Mouse (Mus musculus) lung, postnatal 10 days (tissue): ENCODE data around the gene Asphd2.
"Not testable (repeated sequence)": the region's sequence is repeated elsewhere in the genome, so short reads cannot be mapped to it uniquely, and the experiment has no call there.

Experiments
- DNase-seq: peaks from one replicate; pipeline ENCODE4 v3.0.0; 2021

Gene Asphd2

DNA sequence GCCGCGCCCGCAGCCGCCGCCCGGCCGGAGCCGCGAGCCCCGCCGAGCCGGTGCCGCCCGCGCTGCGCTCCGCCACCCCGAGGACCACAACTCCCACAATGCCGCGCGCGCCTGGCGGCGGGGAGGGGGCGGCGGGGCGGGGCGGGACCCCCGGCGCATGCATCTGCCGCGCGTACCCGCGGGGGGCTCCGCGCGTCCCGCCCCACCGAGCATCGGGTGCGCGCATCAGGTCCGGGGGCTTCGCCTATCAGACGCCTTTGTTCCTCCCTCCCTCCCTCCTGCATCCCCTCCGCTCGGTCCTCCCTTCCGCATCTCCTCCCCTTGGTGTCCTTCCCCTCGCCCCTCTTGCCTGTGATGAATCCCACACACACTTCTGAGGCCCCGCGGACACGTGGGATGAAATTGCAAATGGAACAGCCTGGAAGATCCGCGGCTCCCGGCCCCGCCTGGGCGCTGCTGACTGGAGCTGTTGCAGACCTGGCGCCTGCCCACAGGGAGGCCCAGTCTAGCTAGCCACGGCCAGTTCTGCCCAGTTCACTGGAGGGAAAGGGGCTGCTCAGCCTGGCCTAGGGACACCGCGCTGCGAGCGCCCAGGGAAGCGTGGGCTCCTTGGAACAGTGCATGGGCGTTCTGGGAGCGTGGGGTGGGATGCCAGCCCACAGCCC, at the start of gene Asphd2:
Gene Asphd2, minus strand, starts transcription at position 88 of the 665 bp plus-strand sequence.
- peak; percentile 56 for DNase-seq

- no peak for DNase-seq
Measured at GRCm38 (mm10) chr5:112438535-112438934, 43.9 kb upstream of the Asphd2 start.

DNA sequence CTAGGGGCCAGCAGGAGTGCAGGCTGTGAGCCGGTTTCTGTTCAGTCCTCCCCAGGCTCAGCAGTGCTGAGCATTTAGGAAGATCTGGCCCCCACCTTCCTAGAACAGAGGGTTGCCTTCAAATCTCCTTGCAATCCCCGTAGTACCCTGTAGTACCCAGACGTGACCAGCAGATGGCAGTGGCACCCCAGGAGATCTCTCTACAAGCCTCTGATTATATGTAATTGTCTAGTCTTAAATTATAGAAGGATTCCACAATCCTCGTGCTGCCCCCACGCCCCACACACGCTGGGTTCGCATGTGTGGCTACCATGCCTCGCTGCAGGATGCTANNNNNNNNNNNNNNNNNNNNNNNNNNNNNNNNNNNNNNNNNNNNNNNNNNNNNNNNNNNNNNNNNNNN, 38.3 kb upstream of the Asphd2 start:
- DNase-seq: peak; percentile 81

DNA sequence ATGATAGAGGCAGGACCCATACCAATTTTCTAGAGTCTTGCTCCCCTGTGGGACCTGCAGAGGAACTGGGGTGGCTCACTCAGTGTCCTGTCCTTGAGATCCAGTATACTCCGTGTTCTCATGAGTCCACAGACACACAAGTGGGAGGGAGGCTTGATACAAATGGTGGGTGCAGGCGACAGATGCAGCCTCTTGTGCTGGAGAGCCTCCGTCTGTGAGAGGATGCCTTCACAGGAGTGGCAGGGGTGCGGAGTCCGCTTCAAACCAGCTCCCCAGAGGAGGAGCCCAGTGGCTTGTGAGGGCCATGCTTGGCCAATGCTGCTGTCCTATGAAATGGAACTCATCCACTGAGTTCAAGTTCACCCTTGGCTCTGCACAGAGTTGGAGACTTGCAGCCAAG, 37.4 kb upstream of the Asphd2 start:
- no peak for DNase-seq

GRCm38 (mm10) chr5:112431120-112431775, 36.6 kb upstream of the Asphd2 start:
- DNase-seq: no peak

DNA sequence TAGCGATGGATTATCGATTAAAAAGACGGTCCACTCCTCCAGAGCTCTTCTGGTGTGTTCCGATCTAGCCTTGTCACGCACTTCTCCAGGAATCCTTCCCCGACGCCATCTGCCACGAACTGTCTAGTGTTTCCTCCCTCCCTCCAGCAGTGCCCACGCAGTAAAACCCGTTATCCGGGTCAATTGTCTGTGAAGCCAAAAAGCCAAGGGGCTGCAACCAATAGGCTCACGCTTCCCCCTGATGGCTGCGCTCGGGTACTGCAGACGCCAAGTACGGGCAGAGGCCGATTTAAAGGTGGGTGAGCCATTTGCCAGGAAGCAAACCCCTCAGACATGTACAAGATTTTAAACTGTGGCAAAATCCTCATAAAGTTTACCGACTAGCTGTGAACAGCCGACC, 34.3 kb upstream of the Asphd2 start:
- DNase-seq: peak; percentile 83

DNA sequence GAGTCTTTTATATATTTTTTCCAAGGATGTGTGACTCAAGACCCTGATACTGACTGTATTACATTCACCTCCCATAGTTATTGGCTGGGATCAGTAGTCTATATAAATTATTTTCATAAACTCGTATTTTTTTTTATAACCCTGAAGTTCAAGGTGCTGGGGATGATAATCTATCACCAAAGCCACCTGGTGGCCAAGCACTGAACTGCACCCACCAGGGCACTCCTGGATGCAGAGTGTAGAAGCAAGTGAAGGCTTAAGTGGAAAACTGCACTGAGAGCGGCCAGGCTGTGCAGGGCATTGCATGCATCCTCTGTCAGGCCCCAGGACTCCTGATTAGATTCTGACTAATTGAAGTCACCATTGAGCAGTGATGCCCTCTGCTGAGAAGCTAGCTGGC, 32.6 kb upstream of the Asphd2 start:
- DNase-seq: peak; percentile 68

DNA sequence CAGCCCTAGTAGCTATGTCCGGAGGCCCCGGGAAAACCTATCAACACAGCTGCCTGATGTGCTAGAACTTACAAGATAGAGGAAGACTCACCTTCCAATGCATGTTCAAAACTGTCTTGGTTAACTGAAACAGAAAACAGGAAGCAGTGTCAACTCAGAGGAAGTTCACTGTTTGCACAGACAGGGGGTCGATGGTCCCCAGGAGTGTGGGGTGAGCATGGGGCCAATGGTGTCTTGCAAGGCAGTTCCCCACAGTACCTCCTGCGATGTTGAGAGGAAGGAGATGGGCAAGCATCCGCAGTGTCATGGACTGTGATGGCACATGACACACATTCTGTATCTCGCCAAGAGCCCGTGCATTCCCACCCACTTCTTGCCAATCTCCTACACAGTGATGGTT, 32.0 kb upstream of the Asphd2 start:
- DNase-seq: no peak

DNA sequence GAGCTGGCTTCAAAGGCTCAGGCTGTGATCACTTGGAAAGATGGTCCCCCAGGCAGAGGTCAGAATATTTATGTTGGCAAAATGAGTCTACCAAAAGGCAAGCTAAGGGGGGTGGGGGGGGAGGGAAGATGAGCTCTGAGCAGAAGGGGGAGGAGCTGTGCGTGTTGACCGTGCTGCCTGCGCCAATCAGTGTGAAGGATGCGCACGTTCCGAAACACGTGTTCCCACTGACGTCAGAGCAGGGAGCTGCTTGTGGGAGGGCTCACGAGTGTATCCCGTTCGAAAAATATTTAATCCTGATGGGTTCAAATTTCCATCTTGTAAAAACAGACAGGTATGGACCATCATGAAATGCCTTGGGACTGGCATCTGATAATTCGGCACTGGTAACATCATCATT, 24.9 kb upstream of the Asphd2 start:
- DNase-seq: no peak

- no peak for DNase-seq
Measured at GRCm38 (mm10) chr5:112418023-112418422, 23.4 kb upstream of the Asphd2 start.

GRCm38 (mm10) chr5:112416673-112417072, 22.0 kb upstream of the Asphd2 start:
- DNase-seq: no peak

- DNase-seq: not testable (repeated sequence)
Measured at GRCm38 (mm10) chr5:112412781-112413180, 18.1 kb upstream of the Asphd2 start.

GRCm38 (mm10) chr5:112411514-112412335, 17.1 kb upstream of the Asphd2 start:
- DNase-seq: no peak

DNA sequence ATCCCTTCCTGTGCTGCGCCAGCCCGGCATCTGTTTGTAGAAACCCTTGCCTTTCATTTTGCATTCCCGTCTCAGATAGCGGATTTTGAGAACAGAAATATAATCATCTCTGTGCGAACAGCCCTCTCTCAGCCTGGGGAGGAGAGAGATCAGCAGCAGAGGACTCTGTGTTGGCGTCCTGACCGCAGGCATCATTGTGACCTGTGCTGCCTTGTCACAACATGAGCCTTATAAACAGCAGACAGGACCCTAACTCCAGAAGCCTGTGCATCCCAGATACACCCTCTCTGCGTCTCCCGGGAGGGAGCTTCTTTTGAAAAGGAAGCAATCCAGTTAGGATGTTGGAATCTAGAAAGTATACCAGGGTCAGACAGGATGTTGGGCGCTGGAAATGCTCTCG, 16.4 kb upstream of the Asphd2 start:
- DNase-seq: no peak

DNA sequence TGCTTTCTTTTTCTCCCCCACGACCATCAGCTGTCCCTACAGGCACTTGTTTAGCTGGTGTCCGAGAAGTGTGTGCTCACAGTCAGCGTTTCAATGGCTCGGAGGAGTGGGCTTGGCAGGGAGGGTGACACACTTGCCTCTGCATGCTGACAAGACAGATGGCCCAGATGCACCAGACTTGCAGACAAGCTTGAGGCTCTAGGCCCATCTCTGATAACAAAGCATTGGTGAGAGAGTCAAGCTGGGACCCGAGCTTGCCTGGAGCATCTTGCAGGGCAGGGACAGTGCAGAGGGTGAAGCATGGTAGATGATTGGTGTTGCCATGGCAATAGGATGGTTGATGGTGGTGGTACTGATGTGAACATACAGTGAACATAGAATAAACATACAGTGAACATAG, 14.6 kb upstream of the Asphd2 start:
- no peak for DNase-seq

- DNase-seq: no peak
Measured at GRCm38 (mm10) chr5:112406017-112406416, 11.4 kb upstream of the Asphd2 start.

DNA sequence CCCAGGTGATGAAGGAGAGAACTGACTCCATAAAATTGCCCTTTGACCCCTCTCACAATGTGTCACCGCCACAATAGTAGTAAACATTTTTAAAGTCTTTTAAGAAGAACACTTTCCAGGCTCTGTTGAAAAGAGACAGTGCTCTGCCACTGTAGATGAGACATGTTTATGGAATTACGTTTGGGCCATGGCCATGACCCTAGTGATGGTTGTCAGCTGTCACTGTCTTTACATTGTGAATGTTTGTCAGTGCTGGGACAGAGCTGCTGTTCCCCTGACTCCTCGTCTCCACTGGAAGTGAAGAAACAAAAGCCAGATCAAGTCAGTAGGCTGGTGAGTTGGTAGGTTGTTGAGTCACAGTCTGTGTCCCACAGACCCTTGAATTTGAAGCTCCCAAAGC, 7.8 kb upstream of the Asphd2 start:
- no peak for DNase-seq

- no peak for DNase-seq
Measured at GRCm38 (mm10) chr5:112399284-112399683, 4.6 kb upstream of the Asphd2 start.

- DNase-seq: no peak
Measured at GRCm38 (mm10) chr5:112396066-112396465, 1.4 kb upstream of the Asphd2 start.

GRCm38 (mm10) chr5:112394415-112394763, 277 bp downstream of the Asphd2 start:
- no peak for DNase-seq

DNA sequence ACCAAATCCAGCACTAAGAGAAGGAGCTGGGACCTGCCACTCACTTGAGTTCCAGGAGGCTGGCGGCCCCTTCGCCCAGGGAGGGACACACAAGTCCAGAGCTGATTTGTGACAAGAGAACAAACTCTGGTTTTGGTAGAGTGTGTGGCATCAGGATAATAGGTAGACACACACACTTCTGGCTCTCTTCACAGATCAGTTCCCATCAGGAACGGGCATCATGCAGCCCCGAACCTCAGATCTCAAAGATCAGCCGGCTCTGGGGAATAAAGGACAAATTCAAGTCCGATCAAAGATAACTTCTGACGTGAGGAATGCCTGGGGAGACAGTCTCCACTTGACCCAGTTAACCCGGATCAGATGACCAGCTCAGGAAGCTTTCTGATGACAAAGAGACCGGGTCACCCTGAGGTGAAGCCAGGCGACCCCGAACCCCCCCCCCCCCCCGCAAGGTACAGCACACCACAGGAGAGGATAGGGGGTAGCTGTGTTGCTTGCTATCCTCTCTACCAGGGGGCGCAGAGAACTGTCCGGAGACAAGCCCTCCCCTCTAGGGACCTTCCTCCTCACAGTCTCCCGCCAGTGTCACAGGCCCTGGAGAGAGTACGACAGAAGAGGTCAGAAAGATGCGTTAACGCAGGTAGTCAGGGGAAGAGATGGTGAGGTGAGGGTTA, 788 bp downstream of the Asphd2 start:
- no peak for DNase-seq

DNA sequence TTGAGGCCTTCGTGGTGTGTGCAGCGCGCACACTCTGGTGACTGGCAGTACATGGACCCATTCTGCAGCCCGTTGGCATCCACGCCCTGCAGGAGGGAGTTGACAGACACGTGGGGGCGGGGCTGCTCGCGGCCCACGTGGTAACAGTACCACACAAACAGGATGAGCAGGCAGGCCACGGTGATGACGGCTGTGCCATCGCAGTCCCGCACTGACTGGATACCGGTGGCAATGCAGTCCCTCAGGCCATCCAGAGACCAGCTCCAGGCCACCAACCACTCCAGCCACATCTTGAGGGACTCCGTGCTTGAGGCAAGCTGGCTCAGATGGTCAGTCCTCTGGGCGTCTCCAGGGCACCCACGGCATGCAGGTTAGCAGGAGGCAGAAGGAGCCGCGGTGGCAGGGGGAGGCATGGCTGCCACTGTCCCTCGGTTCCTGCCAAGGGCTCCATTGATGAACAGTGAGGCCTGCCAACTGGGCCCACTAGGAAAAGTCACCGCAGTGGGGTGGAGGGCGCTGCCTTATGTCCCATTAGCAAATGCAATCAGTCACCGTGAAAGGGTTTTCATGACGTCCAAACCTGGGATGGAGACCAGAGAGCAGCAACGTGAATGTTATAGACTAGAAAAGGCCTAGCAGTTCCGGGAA, 2.9 kb downstream of the Asphd2 start:
- DNase-seq: no peak

DNA sequence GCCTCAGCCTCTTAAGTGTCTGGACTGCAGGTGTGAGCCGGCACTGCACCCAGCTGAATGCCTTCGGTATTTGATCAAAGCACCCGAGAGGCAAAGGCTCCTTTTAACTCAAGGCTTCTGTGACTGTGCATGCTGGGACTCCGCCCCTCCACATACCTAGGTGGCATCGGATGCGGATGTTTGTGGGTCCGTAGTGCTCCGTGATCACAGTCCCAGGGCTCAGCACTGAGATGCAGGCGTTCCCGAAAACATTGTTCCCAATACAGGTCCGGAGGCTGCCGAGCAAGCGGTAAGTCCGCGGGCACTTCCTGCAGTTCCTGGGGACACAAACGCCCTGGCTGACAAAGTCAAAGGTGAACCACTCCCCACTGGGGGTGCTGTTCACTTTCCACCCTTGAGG, 3.7 kb downstream of the Asphd2 start:
- no peak for DNase-seq
